Mouse (Mus musculus) MEL (cell line): ENCODE data around the gene Iglon5. TPM values are rescaled to one million over a fixed set of nuclear protein-coding genes. Genes with fewer than 3 reads are reported as not detected.

Source experiments
- DNase-seq: peaks from one replicate; pipeline ENCODE4 v3.0.0; 2011; ENCODE audit warnings: low read depth, low spot score
- H3K27ac ChIP-seq: 2 replicates; pipeline ENCODE4 v1.5.1; 2012; ENCODE audit warnings: low read depth, mild to moderate bottlenecking, control low read depth, low read length, moderate library complexity; ENCODE audit not compliant: control insufficient read depth
- H3K27me3 ChIP-seq, 2 experiments: fragments of 150-350 bp in 1 of 2; sonication (generic) in 1 of 2; 2 replicates each; pipeline ENCODE4 v1.6.1; 2012; ENCODE audit warnings: low read length in 2 of 2, mild to moderate bottlenecking in 2 of 2, improper control_type of control experiment in 1 of 2, moderate library complexity in 1 of 2; ENCODE audit not compliant: insufficient read depth in 2 of 2, control insufficient read depth in 1 of 2
- H3K36me3 ChIP-seq, 2 experiments: 2 replicates each; pipeline ENCODE4 v1.6.1; 2012 to 2014; ENCODE audit warnings: low read length in 2 of 2, improper control_type of control experiment in 1 of 2, inconsistent platforms in 1 of 2, mild to moderate bottlenecking in 1 of 2; ENCODE audit not compliant: insufficient read depth in 2 of 2, control insufficient read depth in 1 of 2
- H3K4me1 ChIP-seq, 2 experiments: fragments of 150-350 bp in 1 of 2; sonication (generic) in 1 of 2; 2 replicates each; pipeline ENCODE4 v1.6.1; 2012; ENCODE audit warnings: low read length in 2 of 2, improper control_type of control experiment in 1 of 2, mild to moderate bottlenecking in 1 of 2; ENCODE audit not compliant: insufficient read depth in 2 of 2, control insufficient read depth in 1 of 2
- H3K4me3 ChIP-seq, 2 experiments: fragments of 150-350 bp in 1 of 2; sonication (generic) in 1 of 2; 2 replicates each; pipeline ENCODE4 v1.5.1; 2012; ENCODE audit warnings: low read depth in 2 of 2, low read length in 2 of 2, mild to moderate bottlenecking in 2 of 2, moderate library complexity in 2 of 2, control low read depth in 1 of 2, improper control_type of control experiment in 1 of 2; ENCODE audit not compliant: control insufficient read depth in 1 of 2, insufficient read depth in 1 of 2
- H3K79me2 ChIP-seq: 2 replicates; pipeline ENCODE4 v1.6.1; 2012; ENCODE audit warnings: mild to moderate bottlenecking, low read length, moderate library complexity; ENCODE audit not compliant: control insufficient read depth, poor library complexity, insufficient read depth
- H3K9ac ChIP-seq: 2 replicates; pipeline ENCODE4 v1.6.1; 2012; ENCODE audit warnings: low read depth, mild to moderate bottlenecking, control low read depth, low read length, moderate library complexity; ENCODE audit not compliant: control insufficient read depth, poor library complexity, severe bottlenecking
- H3K9me3 ChIP-seq: fragments of 150-350 bp; sonication (generic); replicated peaks from 2 replicates; pipeline ENCODE4 v1.6.1; 2012; ENCODE audit warnings: mild to moderate bottlenecking, low read length, improper control_type of control experiment, moderate library complexity; ENCODE audit not compliant: insufficient read depth
- BHLHE40 ChIP-seq: IDR thresholded peaks from 2 replicates; pipeline ENCODE4 v1.6.1; 2012; ENCODE audit warnings: low read depth, mild to moderate bottlenecking, inconsistent platforms, low read length, improper control_type of control experiment, borderline replicate concordance
- CHD1 ChIP-seq: IDR thresholded peaks from 2 replicates; pipeline ENCODE4 v1.6.1; 2012; ENCODE audit warnings: low read depth, mild to moderate bottlenecking, inconsistent platforms, low read length, improper control_type of control experiment
- CHD2 ChIP-seq: IDR thresholded peaks from 2 replicates; pipeline ENCODE4 v1.6.1; 2011; ENCODE audit warnings: low read length, improper control_type of control experiment
- EP300 ChIP-seq, 2 experiments: IDR thresholded peaks; 2 replicates each; pipeline ENCODE4 v1.6.1; 2011; ENCODE audit warnings: improper control_type of control experiment in 2 of 2, low read length in 2 of 2, low read depth in 1 of 2, mild to moderate bottlenecking in 1 of 2
- KAT2A ChIP-seq: conservative IDR thresholded peaks from 2 replicates; pipeline ENCODE4 v1.6.1; 2012; ENCODE audit warnings: low read depth, low read length, improper control_type of control experiment, inconsistent platforms
- MAX ChIP-seq: IDR thresholded peaks from 2 replicates; pipeline ENCODE4 v1.6.1; 2011; ENCODE audit warnings: low read length, improper control_type of control experiment
- NRF1 ChIP-seq: IDR thresholded peaks from 2 replicates; pipeline ENCODE4 v1.6.1; 2014; ENCODE audit warnings: low read depth, mild to moderate bottlenecking, inconsistent platforms, low read length, improper control_type of control experiment, moderate library complexity; ENCODE audit not compliant: poor library complexity, insufficient read depth, severe bottlenecking
- POLR2A ChIP-seq, 2 experiments: IDR thresholded peaks; 2 replicates each; pipeline ENCODE4 v1.6.1; 2011 to 2012; ENCODE audit warnings: low read length in 2 of 2, mild to moderate bottlenecking in 2 of 2, control low read depth in 1 of 2, improper control_type of control experiment in 1 of 2, low read depth in 1 of 2, moderate library complexity in 1 of 2; ENCODE audit not compliant: control insufficient read depth in 1 of 2, insufficient read depth in 1 of 2, poor library complexity in 1 of 2
- RAD21 ChIP-seq: IDR thresholded peaks from 2 replicates; pipeline ENCODE4 v1.6.1; 2011; ENCODE audit warnings: mild to moderate bottlenecking, low read depth, low read length, improper control_type of control experiment
- SIN3A ChIP-seq: IDR thresholded peaks from 2 replicates; pipeline ENCODE4 v1.6.1; 2012; ENCODE audit warnings: low read length, improper control_type of control experiment, inconsistent platforms
- TBP ChIP-seq: IDR thresholded peaks from 2 replicates; pipeline ENCODE4 v1.8.0; 2011; ENCODE audit warnings: low read depth, low read length, improper control_type of control experiment
- UBTF ChIP-seq: IDR thresholded peaks from 2 replicates; pipeline ENCODE4 v1.6.1; 2012; ENCODE audit warnings: low read depth, mild to moderate bottlenecking, inconsistent platforms, low read length, improper control_type of control experiment, moderate library complexity, borderline replicate concordance; ENCODE audit not compliant: insufficient read depth
- USF2 ChIP-seq, 2 experiments: IDR thresholded peaks; 2 replicates each; pipeline ENCODE4 v1.6.1; 2011 to 2012; ENCODE audit warnings: improper control_type of control experiment in 2 of 2, low read length in 2 of 2, borderline replicate concordance in 1 of 2, inconsistent platforms in 1 of 2, low read depth in 1 of 2, mild to moderate bottlenecking in 1 of 2; ENCODE audit not compliant: insufficient read depth in 1 of 2
- ZKSCAN1 ChIP-seq: IDR thresholded peaks from 2 replicates; pipeline ENCODE4 v1.6.1; 2012; ENCODE audit warnings: low read depth, mild to moderate bottlenecking, inconsistent platforms, low read length, improper control_type of control experiment, moderate library complexity
- ZMIZ1 ChIP-seq: IDR thresholded peaks from 2 replicates; pipeline ENCODE4 v1.6.1; 2012; ENCODE audit warnings: low read depth, mild to moderate bottlenecking, inconsistent platforms, low read length, improper control_type of control experiment, moderate library complexity
- polyA plus RNA-seq, 2 experiments: library from polyadenylated mRNA; stranded (reverse) in 1 of 2; unstranded in 1 of 2; fragments of >175 nt in 1 of 2; fragments of >200 nt in 1 of 2; gene quantifications; 2 replicates each; pipeline versions ENCODE4 v1.2.1 to v1.2.4; 2012; ENCODE audit warnings: low replicate concordance in 2 of 2, low read depth in 1 of 2; ENCODE audit not compliant: insufficient read length in 2 of 2, insufficient read depth in 1 of 2, missing spikeins in 1 of 2
- total RNA-seq: library from RNA; depleted of rRNA; stranded (reverse); fragments of 300-350 nt; gene quantifications from 2 replicates; pipeline ENCODE4 v1.2.3, GENCODE M21; 2012

Iglon5 gene
- total and polyA plus RNA-seq, 3 experiments: not detected

DNA sequence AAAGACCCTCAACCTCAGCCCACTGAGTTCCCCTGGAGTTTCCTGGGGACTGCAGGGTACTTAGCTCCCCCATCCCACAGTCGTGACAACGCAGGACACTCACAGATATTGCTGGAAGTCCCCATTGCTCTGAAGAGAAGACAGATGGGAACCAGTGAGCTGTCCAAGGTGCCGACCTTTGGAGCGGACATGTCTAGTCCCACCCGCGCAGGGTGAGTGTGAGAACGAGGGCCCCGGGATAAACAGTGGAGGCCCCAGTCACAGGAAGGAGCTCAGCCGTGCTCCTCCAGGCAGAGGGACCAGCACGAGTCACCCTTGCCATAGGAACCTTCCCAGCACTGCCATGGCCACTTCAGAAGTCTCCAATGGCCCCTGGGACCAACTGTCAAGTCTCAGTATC is 6.6 kb downstream of the Iglon5 start:
- Histone ChIP-seq H3K9ac (no peak overlapping the region), H3K4me1 (no peaks in the 10 kb centered on the region), H3K4me3 (no peak overlapping the region), H3K27ac (no peak overlapping the region), H3K9me3 (no peaks in the 10 kb centered on the region), H3K27me3 (no peaks in the 10 kb centered on the region), H3K36me3 (no peaks in the 10 kb centered on the region), H3K79me2 (no peaks in the 10 kb centered on the region)
- TF ChIP-seq CHD2 (no peak), TBP (no peak), UBTF (no peak), ZKSCAN1 (no peak), CHD1 (no peak), ZMIZ1 (no peak), NRF1 (no peak), BHLHE40 (no peak)
- peak; percentile 7 for DNase-seq

DNA sequence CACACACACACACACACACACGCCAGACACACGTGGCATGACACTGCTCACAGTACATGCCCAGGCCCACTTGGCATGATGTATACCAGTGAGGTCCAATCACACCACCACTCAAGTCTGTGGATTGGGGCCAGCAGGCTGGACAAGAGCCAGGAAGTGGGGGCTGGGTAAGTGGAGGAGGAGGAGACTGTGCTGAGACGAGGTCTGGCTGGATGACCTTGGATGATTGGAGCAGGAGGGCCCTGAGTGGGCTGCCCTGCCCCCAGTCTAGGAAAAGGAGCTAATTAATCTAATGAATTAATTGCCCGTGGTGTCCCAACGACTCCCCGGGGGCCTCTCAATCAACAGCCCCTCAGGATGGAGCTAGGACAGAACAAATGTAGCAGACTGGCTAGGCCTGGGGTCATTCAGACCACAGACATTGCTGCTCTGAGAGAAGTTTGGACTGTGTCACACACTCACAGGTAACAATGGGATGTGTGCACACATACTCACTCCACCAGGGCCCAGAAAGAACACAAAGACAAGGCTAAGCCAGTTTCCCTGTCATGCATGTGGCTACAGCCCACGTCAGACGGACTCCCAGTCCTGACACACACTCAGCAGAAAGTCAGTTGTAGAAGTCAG is 7.7 kb downstream of the Iglon5 start:
- Histone ChIP-seq H3K4me3 (no peak overlapping the region), H3K27ac (no peak overlapping the region)
- TF ChIP-seq RAD21 (no peak), CHD1 (no peak), NRF1 (no peak), SIN3A (no peak), EP300 (IDR thresholded peaks at IDR 0.05; ENCODE audit: low read depth in 1 of 2, low read length in 2 of 2) (no peak), ZKSCAN1 (no peak), KAT2A (no peak), POLR2A (IDR thresholded peaks at IDR 0.05; ENCODE audit: control insufficient read depth in 1 of 2, insufficient read depth in 1 of 2, low read depth in 1 of 2, low read length in 2 of 2, poor library complexity in 1 of 2) (no peak), USF2 (IDR thresholded peaks at IDR 0.05; ENCODE audit: borderline replicate concordance in 1 of 2, insufficient read depth in 1 of 2, low read depth in 1 of 2, low read length in 2 of 2) (no peak), MAX (no peak)
- TF ChIP-seq, all 39 proteins: peak for 0
- Histone ChIP-seq H3K4me1 (no peaks in the 10 kb centered on the region), H3K27me3 (no peaks in the 10 kb centered on the region), H3K79me2 (no peaks in the 10 kb centered on the region), H3K36me3 (no peaks in the 10 kb centered on the region), H3K9me3 (no peaks in the 10 kb centered on the region), H3K9ac (no peak overlapping the region)
- no peak for DNase-seq
